Mouse (Mus musculus): ENCODE results near the gene Ptpn9.

DNA sequence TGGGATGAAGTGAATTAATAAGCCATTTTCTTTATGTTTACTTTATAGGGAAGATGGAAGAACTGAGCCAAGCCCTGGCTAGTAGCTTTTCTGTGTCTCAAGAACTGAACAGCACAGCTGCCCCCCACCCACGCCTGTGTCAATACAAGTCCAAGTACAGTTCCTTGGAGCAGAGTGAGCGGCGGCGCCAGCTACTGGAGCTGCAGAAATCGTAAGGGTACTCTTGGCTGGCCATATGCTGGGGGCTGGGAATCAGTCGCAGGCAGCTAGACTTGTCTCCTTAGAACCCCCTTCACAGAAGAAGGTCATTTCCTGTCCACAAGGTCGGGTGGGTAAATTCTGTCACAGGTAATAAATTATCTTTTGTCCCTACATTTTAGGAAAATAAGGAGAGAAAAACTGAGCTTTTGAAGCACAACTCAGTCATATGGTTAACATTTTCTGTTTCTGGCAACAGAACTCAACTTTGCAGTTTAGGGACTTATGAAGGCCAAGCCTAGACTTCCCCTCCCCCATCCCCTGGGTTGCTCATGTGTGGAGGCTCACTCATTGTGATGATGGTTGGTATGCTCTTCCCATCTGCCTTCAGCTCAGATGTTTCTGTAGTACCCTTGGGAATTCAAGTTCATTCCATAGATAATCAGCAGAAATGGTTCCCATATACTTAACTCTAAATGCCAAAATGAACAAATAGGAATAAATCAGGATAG lies 37.6 kb upstream of the Ptpn9 start:
- TF ChIP-seq GATA1 (IDR thresholded peaks at IDR 0.05; ENCODE audit: low read length) (no peak), TAL1 (IDR thresholded peaks at IDR 0.05; ENCODE audit: low read length) (no peak)
